Mouse (Mus musculus) gastrocnemius, postnatal 25 days (tissue): Measurements from ENCODE around the gene Psap. TPM values are rescaled to one million over a fixed set of nuclear protein-coding genes. Genes with fewer than 3 reads are reported as not detected.

Experiments used
- DNase-seq: peaks from one replicate; pipeline ENCODE4 v3.0.0; 2022
- total RNA-seq, 2 experiments: library from RNA; stranded (reverse); gene quantifications; 1 replicate in 1 of 2; 2 replicates in 1 of 2; pipeline ENCODE4 v1.2.3; 2021

Gene Psap
- total RNA-seq, 2 experiments from 2014 or later = 590 to 608 TPM

DNA sequence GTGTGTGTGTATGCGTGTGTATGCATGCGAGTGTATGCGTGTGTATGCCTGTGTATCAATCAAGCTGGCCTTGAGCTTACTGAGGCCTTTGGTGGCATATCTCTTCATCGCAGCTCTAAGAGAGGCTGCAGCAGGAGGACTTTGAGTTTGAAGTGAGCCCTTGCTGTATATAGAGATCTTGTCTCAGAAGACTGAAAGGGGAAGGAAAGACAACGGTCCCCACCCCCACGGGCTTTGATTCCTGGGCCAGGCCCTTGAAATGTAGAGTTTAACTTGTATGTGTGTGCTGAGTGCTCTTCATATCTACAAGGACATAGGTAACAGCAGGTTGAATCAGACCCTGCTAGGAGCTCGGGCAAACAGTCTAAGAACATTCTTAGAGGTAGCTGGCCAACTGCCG, 11.8 kb downstream of the Psap start:
- no peak for DNase-seq

DNA sequence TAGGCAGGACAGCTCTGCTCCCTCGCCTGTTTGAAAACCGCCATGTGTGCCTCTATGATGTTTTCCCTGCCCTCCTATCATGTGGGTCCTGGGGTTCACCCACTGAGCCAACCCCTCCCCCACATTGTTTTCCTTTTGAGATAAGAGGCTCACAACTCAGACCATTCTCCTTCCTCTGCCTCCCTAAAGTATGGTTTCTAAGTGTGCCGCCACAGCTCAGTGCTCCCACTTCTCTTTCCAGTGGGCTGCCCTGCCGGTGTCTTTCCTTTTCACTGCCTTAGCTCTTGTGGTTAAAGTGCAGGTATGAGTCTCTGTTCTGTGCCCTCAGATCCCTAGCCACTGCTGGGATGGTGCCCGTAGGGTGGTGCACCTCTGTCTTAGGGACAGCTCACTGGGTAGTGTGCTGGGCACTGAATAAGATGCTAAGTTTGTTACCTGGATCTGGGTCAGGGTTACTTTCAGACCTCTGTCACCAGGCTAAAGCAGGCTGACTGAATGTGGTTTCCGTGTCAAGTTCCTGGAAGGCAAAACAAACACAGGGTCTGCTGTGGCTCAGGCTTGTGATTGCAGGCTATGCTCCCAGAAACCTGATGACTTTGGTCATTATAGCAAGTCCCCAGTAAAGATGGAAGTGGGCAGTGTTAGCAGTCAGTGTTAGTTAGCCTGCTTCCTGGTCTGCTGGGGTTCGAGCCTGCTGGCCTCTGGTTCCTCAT, 12.8 kb downstream of the Psap start:
- DNase-seq = no peak

DNA sequence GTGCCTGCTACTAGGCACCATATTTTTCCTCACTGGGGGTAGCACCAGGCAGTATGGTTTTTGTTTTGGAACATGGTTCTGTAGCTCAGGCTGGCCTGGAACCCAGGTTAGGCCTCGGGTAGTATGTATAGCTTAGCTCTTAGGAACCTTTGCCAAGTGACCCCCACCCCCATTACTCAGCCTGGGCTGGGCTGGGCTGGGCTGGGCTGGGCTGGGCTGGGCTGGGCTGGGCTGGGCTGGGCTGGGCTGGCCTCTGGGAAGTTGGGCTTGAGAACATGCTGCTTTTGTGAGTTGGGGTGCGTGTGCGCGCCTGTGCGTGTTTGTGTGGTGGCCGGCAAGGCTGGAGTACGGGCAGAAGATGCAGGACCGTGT, 13.3 kb downstream of the Psap start:
- no peak for DNase-seq

DNA sequence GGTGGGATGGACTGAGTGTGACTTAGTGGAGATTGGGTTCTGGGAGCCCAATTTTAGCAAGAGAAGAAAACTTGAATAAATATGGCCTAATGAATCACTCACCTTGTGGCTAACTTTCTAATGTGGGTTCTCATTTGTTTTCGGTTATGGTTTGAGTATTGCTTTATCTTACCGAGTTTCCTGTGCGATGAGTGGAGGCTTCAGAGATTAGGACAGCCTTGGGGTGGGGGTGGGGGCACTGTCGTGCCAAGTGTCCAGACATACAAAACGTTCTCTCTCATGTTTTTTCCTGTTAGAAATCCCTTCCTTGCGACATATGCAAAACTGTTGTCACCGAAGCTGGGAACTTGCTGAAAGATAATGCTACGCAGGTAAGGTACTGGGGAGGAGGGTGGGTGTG, 14.8 kb downstream of the Psap start:
- DNase-seq = no peak

DNA sequence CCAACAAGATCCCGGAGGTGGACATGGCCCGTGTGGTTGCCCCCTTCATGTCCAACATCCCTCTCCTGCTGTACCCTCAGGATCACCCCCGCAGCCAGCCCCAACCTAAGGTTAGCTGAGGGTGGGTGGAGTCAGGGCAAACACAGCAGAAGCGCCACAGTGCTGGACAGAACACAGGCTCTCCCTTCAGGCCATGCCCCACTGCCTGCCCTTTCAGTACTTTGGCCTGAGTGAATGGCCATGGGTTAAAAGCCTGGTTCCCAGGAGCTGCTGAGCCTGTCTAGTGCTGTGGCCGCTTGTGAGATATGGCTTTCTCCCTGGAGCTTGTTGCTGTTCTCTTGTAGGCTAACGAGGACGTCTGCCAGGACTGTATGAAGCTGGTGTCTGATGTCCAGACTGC, 17.2 kb downstream of the Psap start:
- DNase-seq = no peak

DNA sequence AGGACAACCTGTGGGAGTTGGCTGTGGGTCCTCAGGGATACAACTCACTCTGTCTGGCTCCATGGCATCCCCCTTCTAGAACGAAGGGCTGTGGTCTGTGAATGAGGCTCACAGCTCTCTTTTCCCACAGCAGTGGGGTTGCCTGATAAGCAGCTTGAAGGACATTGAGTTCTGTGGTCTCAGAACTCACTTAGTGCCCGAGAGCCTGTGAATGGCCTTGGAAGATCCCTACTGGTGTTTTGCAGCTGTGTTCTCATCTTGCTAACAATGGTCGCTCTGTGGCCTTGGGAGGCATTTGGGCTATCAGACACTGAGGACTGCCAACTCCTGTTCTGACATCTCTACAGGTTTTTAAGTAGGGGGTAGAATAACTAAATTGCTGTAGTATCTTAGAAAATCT, 17.9 kb downstream of the Psap start:
- DNase-seq = no peak

DNA sequence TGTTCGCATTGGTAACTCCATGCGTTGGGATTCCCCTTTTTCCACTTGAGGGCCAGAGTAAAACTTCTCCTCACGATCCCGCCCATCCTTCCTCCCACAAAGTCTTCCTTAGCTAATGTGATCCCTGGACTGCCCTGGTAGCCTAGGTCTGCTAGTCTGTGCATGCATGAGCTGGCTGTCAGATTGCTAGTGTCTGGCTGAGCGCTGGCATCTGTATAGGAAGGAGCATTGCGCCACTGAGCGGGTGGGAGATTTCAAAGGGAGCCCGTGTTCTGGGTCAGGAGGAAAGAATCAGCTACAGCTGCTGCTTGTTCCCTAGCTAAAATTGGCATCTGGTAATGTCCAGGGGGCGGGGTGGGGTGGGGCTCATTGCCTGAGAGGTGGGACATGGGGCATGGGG, 18.6 kb downstream of the Psap start:
- DNase-seq = no peak

DNA sequence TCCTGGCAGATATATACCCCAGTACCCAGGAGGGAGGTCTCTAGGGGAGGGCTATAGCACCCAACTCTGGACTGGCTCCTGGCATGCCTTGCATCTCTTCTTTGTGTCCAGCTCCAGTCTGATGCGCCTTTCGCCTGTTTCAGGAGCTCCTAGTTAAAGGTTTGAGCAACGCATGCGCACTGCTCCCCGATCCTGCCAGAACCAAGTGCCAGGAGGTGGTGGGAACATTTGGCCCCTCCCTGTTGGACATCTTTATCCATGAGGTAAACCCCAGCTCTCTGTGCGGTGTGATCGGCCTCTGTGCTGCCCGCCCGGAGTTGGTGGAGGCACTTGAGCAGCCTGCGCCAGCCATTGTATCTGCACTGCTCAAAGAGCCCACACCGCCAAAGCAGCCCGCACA, 22.2 kb downstream of the Psap start:
- no peak for DNase-seq

DNA sequence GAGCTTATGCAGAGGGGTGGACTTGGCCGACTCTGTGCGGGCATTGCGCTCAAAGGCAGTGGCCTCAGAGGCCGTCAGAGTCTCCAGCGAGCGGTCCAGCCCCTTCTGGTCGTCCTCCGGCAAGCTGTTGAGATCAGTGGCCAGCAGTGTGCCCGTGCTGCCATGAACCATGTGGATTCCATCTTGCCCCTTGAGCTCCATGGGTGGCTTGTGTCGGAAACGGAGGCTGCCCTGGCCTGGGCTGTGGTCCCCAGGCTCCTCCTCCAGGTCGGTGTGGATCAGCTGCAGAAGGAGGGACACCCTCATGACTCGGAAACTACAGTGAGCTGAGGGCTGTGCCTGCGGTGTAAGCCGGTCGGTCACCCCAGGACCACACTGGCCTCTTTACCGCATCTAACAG, 26.0 kb downstream of the Psap start:
- DNase-seq = no peak

DNA sequence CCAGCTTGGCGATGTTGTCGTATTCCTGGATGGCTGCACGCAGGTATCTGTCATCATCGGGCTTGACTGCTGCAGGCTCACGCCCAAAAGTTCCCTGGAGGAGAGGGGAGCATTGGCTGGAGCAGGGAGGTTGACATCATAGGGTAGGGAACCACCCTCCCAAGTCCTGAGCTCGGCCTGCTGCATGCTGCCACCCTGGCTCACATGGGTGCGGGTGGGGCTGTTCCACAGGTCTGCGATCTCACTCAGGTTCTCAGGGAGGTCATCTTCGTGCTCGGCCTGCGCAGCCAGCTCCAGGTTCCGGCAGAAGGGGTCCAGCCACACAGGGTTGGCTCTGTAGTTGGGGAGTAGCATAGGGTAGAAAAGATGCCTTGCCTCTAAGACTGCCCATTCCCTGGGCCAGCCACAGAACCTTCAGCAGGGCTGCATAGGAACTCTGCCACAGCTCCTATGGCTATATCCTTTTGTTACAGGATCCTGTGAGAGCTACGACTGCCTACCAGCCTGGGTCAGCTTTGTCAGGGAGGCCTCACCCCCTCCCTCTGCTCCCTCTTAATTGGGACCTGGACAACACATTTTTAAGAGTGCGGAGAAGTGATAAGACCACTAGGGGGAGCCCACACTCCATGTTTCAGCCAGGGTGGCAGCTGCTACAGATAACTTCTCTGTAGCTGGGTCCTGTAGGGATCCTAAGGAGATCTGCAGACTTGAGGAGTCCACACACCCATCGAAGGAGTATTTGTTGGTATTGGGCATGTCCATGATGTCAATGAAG, 27.6 kb downstream of the Psap start:
- peak; percentile 40 for DNase-seq

DNA sequence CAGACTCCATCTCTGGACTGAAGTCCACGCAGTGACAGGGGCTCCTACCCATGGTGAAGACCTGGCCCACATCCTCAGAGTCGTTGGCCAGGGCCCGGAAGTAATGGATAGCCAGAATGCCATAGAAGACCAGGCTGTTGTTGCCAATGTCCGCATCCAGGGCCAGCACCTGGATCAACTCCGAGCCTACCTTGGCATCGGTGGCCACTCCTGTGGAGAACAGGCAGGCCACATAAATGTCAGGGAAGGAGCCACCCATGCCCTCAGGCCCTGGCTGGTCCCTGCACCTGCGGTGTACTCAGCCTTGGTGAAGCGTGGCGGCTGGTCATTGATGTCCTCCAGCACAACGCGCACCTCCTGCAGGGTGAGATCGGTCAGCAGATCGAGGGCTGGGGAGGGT, 33.2 kb downstream of the Psap start:
- DNase-seq = no peak

DNA sequence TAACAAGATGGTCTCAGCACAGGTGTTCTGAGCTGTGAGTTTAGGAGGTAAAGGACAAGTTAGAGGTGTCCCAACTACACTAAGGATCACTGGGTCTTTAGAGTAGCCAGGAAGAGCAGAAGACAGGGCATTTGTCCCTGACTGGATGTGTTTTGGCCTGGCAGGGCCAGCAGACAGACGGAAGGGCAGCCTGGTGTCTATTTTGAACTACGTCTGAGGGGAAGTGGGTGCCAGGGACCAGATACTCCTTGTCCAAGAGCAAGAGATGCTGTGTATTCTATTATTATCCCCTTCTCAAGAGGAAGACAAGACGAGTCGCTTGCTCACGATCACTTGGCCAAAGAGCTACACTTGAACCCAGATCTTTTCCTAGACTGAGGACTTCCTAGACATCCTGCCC, 36.2 kb downstream of the Psap start:
- no peak for DNase-seq

DNA sequence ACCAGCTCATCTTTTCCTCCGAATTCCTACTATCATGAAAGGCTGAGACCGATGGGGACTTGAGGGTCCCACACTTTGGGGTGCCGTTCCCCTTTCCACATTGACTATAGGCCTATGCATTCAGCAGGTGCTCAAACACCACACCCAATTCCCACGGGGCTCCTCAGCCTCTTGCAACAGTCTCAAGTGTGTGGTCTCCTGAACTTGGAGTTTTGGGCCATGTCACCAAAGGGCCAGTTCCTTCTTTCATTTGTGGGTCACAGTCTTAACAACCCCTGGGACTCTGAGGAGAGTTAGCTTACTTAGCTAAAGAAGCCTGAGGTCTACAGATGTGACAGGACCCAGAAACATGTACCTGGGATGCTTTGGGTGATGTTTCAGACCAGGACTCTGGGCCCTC, 38.7 kb downstream of the Psap start:
- no peak for DNase-seq

DNA sequence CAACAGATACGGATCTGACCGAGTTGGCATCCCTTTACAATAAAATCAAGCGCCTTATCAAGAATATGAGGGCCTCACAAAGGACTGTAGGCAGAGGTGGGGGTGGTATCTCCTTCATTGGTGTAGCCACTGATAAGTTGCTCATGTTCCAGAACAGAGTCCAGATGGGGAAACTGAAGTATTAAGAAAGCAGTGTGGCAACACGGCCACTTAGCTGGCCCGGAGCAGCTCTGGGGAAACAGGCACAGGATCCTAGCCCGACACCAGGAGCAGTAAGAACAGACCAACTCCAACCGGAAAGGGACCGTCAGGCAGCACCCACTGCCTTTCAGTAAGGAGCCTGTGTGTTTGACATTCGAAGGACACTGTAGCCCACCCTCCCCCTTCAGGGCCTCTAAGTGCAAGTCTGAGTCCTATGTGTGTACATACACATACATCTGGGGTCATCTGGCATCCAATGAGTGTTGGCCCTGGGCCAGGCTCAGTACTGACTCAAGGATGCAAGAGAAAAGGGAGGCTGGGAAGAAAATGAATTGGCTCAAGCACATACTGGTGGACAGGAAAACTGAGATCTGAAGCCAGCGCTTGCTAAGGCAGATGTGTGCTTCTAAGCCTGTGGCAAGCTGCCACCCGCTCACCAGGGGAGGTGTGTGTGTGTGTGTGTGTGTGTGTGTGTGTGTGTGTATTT, 51.7 kb downstream of the Psap start:
- no peak for DNase-seq

DNA sequence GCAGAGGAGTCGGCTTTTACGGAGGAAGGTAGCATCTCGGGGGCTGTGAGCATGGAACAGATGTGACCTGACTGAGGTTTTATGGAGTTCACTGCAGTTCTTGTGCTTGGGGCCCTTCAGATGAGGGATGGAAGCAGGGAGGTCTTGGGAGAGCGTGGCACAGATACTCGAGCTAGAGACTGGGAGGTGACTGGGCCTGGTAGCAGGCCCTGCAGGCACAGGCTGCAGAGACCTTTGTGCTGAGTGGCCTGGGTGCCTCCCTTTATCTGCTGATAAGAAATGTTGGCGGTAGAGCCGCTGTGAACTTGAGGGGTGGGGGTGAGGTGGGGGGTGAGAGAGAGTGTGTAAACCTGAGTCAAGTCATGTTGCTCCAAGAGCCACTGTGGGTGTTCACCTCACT, 57.2 kb downstream of the Psap start:
- DNase-seq = no peak

DNA sequence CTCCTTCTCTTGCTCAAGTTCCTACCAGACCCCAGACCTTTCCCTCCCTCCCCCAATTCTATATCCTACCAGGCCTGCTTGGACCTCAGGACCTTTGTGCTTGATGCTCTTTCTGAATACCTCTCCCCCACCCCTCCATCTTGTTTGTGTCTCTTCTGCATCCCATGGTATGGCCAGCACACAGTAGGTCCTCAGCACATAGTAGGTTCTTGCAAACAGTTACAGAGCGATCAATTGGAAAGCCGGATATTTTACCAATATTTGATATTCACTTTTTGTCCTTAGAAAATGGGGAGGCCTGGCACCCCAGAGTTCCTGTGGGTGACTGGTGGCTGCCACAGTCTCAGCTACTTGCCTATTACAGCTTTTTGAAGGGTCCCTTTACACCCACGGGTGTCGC, 57.6 kb downstream of the Psap start:
- no peak for DNase-seq

DNA sequence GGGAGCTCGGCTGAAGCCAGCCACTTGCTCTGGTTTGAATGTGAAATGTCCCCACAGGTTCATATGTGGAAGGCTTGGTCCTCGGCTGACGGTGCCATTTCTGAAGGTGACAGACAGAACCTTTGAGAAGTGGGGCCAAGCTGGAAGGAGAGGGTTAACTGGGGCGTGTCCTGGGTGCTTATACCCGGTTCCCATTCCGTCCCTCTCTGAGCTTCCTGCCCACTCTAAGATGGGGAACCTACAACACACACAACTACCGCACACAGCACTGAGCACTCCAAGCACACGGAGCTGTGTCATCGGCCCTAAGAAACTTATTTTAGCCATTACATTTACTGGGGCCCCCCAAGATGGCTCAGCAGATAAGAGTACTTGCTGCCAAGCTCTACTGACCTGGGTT, 64.1 kb downstream of the Psap start:
- no peak for DNase-seq

DNA sequence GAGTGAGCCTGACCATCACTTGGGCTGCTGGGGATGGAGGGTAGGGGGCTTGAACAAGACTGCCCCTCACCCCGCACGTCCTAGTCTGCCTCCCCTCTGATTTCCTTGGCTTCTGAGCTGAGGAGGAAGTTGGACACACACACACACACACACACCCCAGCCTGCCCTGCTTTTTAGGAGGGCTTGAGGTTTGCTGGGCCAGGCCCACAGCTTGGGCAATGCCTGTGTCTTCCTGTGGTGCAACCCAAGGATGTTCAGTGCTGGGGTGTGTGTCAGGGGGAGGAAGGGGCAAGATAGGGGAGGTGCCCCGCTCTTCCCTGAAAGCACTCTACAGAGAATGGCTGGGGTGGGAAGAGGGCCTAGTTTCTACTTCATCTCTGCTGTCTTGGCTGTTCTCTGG, 66.7 kb downstream of the Psap start:
- DNase-seq = no peak

DNA sequence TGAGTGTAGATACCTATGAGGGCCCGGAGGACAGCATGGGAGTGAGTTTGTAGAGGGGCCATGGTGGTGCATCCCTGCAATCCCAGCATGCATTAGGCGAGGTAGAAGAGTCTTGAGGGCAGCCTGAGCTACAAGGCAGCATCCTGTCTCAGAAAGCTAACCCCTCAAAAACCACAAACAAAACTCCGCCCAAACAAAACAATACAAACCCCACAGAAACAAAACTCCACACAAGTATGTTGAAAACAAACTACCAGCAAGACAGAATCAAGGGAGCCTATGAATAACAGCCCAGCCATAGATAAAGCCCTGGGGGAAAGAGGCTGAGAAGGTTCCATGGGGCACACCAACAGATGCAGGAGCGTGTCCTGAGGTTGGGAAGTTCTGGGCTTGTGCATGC, 68.6 kb downstream of the Psap start:
- no peak for DNase-seq

DNA sequence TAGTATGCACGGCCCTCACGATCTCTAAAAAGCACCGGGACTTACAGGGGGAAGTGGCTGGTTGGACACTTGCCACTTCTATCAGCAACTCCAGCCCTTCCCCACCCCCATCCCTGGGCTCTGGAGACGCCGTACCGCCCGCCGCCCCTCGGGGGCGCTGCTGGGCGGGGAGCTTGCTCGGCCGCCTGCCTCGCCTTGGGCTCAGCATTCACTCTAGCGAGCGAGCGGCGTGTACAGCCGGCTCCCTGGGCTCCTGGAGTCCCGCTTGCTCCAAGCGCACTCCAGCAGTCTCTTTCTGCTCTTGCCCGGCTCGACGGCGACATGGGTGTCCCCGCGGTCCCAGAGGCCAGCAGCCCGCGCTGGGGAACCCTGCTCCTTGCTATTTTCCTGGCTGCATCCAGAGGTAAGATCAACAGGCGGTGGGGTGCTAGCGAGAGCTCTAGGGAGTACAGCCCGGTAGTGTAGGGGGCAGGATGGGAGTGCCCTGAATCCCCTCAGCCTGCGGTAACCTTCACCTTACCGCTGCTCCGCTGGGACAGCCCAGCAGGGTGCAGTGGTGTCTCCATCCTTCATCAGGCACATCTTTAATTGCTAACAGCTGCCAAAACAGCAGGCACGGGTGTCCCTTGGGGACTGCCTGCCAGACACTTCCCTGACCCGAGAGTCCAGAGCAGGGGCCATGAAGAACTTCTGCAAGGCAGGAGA, 69.4 kb downstream of the Psap start, which contains the start of gene Vsir:
Gene Vsir (plus strand): TSS at position 151 of the 705 bp plus-strand sequence.
- peak; percentile 86 for DNase-seq

DNA sequence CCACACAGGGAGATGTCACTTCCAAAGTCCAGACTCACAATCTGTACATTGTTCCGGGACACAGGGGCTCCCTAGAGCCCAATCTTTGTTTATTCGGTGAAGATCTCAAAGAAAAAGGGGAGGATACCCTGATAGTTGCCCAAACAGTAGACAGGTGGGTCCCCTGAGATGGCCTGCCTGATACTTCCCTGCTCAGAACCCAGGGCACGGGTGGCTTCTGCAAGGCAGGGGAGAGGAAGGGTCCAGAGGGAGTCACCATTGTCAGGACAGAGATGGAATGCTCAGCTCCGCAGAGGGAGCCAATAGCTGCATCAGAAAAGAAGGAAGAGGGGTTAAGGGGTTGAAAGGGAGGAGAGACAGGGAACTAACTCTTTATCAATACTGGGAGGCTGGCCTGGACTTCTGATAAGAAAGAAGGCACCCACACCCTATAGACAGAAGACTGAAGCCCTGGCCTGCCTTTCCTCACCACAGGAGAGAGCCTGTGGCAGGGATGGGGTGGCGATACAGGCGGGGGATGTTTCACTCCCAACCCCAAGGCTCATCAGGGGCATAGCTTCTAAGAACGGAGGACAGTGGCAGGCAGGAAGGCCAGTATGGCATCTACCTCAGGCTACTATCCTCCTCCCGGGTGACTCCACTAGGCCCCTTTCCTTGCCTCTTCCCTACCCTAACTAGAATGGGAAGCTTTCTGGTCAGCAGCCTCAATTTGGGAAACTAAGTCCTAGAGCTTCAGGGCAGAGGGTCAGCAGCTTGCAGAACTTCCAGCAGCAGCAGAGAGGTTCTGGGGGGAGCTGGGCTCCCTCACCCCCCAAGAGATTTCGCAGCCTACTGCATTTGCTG, 70.6 kb downstream of the Psap start:
- DNase-seq = no peak

DNA sequence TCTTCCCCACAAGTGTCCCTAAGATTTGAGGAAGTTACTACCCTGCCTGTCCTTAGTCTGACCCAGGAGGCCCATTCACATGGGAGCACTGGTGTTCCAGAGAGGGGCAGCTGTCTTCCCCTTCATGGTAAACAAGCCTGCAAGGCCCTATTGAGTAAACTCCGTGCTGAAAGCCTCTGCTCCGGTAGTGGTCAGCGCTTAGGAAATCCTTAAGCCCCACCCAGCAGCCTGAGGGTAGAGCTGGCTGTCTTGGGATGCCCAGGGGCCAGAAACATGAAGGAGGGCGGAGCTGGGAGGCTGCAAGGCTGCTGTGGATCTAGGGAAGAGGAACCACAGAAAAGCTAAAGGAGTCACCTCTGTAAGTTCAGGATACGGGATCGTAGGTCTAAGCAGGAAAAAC, 71.6 kb downstream of the Psap start:
- DNase-seq = peak; percentile 75
